Mouse (Mus musculus) cerebellum, adult 11 months (tissue): ENCODE measurements around the gene Cuedc2.

Source experiments
- DNase-seq: peaks from one replicate; pipeline ENCODE4 v3.0.0; 2022

Gene Cuedc2

DNA sequence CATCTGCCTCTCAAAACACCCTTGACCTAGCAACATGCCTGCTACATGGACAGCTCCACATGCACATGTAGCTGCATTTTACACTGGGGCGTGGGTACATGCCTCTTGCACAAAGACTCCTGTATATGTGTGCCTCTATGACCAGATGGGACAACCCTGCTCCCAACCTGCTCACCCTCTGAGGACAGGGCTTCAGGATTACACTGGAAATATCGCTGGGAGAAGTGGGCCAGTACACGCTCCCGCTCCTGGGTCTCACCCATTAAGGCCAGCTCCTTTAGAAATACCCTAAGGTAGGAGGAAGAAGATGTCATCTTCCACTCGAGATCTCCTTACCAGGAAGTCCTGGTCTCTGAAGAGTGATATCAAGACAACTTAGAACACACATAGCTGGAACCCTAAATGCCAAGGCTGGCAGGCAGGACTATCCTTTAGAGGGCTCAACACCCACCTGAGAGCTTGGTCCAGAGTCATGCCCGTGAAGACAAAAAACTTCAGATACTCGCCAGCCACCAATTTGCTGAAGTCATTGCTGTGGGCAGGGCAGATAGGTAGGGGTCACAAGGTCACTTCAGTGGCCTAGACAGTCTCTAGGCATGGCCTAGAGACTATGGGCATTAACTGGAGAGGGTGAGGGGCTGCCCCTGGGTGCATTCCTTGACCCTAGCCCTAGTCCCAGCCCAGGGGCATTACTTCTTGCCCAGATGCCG, 18.3 kb downstream of the Cuedc2 start:
- peak; percentile 14 for DNase-seq

DNA sequence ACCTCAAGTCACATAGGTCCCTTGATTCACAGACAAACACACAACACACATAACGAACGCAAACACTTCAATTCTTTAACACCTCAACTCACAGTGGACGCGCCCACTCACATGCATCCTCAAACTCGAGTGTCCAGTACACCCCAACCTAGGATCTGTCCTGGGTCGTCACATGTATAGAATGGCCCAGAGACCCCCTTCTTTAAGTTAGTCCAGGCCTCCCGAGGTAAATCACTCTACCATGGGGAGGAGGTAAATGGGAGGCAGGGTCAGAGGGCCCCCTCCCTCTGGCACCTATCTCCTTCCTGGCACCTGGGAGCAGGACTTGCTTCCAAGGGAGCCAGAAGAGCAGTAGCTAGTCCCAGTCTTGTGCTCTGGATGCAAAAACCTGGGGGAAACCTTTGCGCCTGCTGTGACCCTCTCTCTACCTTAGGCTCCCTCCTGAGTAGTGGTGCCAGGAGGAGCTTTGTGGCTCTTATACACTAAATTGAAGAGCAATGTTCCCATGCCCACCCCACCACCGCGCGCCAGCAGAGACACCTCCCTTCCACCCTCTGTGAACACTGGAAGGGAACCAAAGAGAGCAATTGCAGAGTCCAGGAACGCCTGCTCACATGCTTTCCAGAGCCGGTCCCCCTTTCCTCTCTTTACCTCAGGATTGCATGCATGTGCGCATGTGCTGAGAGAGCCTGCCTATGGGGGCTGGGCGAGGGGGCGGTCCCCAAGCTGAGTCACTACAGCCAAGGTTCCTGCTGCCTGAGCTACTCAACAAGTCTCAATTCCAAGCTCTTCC, 19.7 kb downstream of the Cuedc2 start:
- peak; percentile 68 for DNase-seq

DNA sequence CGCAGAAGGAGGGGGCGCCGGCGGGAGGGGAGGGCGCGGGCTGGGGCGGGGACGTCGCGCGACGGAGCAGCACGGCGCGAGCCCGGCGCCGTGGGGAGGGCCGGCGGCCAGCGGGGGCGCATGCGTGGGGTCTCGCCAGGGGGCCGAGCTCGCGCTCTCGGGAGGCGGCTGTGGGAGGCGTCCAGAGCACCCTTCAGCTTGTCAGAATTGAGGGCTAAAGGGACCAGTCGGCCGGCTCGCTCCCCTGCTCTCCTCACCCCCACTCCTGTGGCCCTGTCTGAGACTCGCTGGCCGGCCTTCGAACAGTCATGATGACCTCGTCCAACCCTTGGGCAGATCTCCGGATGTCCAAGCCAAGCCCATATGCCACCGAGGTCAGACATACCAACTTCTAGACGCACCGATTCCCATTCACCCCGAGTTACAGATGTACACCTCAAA, 20.5 kb downstream of the Cuedc2 start:
- peak; percentile 52 for DNase-seq

DNA sequence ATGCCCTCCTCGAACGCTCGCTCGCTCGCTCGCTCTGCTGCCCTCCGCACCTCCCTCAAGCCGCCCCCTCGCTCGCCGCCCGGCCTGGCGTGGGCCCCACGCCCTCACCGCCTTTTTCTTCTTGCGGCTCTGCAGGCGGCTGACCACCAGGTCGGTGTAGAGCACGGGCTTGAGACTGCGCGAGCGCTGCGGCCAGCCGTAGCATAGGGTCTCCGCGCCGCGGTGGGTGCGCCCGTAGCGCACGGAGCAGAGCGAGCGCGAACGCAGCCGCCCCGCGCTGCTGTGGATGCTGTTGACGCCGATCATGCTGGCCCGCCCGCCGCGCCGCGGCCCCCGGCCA, 21.0 kb downstream of the Cuedc2 start:
- peak; percentile 29 for DNase-seq

DNA sequence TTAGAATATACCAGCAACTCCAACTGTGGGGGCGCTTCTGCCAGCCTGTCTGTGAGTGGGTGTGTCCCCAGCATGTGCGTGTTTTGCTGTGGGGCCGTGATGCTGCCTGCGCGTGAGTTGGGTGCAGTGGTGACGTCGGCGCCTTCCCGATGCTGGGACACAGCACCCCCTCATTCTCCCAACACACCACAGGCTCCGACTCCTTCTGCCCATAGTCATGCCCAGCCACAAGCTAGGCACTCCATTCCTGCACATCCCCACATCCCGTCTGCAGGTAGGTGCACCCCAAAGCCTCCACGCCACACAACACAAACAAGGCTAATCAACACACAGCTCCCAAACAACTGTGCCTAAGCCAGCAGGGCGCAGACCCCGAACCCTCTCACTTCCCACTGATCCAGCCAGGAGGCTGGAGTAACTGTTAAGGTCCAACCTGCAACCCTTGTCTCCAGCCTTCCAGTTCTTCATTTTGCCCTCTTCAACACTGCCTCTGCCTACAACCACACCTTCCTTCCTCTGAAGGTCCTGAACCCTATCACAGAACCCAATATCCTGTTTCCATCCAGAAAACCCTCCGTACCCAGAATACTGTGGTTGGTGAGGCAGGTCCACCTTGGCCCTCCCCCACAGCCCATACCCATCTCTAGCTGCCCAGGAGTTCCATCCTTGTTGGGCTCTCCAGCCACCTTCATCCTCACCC, 21.5 kb downstream of the Cuedc2 start:
- peak; percentile 33 for DNase-seq

DNA sequence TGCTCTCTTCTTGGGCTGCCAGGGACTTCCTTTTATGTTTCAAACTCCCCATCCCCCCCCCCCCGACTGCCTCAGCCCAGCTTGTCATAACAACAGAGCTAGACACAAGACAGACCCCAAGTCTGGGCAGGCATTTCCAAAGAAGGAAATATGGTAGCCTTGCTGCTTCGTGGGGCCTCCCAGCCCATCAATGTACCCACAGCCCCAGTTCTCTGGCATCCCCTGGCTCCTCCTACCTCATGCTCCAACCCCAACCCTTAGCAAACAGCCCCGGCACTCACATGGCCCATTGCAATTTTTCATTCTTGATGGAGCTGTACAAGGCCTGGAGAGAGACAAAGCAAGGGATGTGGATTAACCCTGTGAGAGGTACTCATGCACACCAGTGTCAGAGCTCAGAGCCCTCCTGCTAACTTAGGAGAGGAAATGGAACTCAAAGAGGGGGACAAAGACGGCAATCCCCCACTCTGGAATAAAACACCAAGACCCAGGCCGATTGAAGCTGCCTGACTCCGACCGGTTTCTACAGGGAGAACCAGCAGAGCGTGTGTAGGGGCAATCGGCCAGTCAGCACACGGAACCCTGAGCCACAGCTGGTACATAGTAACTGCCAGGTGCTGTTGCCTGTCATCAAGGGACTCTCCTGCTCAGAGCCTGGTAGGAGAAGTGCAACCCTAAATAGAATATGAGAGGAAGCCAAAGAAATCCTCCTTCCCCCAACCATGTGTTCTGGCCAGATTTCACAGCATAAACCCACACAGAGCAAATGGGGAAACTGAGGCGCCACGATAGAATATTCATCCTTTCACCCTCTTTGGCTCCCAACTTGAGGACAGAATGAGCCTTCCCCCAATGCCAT, 22.5 kb downstream of the Cuedc2 start:
- DNase-seq: peak; percentile 16

DNA sequence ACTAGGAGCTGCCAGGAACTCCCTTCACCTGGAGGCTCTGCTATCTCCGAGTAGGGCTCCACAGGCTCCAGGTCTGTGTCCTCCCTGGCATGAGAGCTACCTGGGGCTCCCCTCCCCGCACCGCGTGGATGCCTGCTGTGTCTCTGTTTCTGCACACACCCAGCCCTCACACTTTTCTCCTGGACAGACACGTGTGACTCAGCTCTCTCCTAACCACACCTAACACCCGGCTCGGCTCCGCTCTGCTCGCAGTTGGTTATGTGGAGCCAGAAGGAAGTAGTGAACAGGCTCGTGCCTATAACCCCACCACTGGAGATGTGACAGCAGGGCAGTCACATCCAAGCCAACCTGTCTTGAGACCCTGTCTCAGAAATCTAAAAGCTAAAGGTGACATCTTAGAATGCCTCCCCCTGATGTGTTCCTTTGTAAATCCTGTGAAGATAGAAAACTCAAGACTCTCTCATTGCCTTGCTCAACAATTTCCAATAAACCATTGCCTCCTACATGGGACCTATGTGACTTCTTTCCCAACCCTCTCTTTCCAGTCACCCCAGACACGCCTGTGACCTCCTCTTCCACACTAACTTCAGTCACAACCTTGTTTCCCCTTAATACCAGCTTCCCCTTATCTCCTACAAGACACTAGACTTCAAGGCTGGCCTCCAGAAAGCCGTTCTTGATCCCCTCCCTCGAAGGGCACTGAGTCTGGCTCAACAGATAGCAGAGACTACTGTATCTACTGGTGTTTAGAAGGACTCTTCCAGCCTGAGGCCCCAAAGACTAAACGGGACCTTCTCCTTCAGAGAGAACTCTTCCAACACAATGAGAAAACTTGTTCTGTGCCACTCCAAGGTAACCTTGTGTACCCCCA, 23.4 kb downstream of the Cuedc2 start:
- peak; percentile 12 for DNase-seq

DNA sequence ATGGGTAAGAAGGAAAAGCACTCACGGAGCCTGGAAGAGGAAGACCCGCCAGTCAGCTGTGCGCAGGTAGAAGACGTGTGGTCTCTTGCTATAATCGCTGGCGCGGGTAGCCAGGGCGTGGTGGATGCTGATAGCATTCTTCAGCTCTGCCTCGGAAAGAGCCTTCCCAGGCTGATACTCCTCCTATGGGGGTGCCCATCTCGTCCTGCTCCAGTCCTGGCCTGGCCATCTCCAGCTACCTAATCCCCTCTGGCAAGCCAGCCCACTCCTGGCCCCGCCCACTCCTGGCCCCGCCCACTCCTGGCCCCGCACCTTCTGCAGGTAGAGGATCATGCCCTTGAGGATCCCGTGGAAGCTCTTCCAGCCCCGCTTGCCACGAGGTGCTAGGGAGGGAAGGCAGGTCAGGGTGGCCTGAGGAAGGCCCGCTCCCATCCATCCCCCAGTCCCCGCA, 24.3 kb downstream of the Cuedc2 start:
- DNase-seq: peak; percentile 39

DNA sequence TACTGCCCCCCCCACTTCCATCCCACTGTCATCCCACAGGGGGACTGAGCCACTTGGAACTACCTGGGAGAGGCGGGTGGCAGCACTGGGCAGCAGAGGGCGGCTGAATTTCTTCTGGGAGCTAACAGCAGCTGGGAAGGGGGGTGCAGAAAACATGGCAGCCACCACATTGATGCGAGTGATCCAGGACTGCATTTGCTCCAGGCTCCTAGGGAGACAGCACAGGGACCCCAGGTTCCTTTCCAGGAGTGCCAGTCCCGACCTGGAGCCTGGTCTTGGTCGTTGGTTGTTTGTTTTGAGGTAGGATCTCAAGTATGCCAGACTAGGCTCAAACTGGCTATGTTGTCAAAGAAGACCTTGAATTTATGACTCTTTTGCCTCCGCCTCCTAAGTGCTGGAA, 24.9 kb downstream of the Cuedc2 start:
- DNase-seq: peak; percentile 11

DNA sequence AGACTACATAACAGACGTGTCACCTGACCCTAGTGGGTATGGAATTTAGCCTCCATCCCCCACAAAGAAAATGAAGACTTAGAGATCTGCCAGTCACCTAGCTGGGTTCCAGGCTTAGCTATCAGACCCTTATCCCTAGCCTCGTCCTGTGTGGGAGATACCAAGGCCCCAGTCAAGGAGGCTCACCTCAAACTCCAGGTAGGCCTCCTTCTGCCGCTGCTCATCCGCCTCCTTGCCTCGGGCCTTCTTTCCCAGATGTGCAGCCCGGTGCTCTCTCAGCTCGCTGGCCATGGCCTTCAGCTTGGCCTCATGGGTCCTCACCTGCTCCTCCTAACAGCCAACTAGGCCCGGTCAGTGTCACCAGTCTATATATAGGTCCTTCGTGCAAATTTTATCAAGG, 25.4 kb downstream of the Cuedc2 start:
- DNase-seq: no peak

DNA sequence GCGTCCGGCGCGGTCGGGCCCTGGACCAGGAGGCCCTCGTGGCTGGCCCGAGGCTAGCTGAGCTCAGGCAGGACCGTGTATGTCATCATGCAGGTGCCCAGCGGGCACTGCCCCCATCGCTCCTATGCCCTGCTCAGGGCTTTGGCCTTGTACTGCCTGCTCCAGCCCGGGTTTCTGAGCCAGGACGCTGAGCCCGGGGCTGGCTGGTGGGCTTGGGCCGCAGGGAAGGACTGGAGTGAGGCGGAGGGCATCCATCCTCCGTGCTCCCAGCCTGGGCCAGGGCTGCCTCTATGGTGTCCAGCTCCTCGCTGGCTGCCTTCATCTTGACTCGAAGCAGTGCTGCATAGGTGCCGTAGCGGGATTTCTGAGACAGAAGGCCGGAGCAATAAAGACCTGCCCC, 25.9 kb downstream of the Cuedc2 start:
- DNase-seq: peak; percentile 16

DNA sequence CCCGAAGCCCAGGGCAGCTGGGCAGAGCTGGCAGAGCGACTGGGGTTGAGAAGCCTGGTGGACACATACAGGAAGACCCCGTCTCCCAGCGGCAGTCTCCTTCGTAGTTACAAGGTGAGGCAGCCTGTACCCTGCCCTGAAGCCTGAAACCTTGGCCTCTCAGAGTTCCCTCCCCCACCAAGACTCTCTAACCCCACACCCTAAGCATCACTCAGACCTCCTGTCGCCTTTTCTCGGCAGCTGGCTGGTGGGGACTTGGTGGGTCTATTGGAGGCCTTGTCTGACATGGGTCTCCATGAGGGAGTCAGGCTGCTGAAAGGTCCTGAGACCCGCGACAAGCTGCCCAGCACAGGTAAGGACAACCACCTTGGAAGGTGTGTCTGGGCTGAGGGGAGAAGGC, 27.2 kb downstream of the Cuedc2 start:
- peak; percentile 15 for DNase-seq

DNA sequence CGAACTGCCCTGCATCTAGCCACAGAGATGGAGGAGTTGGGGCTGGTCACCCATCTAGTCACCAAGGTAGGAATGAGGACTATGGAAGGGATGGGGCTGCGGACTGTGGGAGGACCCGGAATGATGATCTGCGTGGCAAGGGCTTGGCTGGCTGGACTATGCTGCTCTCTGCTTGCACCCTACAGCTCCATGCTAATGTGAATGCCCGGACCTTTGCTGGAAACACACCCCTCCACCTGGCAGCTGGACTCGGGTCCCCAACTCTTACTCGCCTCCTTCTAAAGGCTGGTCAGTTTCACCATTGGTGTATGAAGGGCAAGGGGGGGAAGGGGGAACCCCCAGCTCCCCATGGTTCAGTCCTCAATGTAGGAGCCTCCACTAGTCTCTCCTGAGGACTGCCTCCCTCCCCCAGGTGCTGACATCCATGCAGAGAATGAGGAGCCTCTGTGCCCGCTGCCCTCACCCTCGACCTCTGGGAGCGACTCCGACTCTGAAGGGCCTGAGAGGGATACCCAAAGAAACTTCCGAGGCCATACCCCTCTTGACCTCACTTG, 28.1 kb downstream of the Cuedc2 start:
- peak; percentile 21 for DNase-seq

DNA sequence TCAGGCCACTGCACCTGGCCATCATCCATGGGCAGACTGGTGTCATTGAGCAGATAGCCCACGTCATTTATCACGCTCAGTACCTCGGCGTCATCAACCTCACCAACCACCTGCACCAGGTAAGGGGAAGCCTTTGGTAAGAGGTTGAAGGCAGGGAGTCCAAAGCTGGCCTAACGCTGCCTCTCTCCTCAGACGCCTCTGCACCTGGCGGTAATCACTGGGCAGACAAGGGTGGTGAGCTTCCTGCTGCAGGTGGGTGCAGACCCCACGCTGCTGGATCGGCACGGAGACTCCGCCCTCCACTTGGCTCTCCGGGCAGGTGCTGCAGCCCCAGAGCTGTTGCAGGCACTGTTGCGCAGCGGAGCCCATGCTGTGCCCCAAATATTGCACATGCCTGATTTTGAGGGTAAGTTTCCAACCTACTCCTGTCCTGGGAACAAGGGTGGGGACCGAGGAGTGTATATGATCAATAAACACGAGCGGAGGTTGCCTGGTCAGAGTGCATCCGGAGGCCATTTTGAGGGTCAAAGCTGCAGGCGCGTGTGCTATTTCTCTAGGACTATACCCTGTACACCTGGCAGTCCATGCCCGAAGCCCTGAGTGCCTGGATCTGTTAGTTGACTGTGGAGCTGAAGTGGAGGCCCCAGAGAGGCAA, 28.7 kb downstream of the Cuedc2 start:
- peak; percentile 29 for DNase-seq

DNA sequence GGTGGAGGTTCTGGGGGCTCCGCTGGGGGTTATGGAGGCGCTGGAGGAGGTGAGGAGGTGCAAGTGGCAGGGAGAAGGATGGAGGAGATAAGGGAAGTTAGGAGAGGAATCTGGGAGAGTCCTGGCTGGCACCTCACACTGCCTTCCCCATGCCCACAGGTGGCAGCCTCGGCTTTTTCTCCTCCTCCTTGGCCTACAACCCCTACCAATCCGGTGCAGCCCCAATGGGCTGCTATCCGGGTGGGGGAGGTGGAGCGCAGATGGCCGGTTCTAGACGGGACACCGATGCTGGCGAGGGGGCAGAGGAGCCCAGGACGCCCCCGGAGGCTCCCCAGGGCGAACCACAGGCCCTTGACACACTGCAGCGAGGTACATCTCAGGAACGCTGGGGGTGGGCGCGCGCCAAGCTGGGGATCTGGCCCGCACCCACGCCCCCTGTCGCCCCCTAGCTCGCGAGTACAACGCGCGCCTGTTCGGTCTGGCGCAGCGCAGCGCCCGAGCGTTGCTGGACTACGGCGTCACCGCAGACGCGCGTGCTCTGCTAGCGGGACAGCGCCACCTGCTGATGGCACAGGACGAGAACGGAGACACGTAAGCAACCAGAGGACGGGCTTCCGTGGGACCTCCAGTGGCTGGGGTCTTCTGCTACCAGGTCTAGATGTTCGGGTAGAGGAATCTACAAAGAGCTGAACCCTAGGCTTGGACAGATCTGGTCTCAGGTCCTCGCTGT, 29.6 kb downstream of the Cuedc2 start:
- peak; percentile 86 for DNase-seq

DNA sequence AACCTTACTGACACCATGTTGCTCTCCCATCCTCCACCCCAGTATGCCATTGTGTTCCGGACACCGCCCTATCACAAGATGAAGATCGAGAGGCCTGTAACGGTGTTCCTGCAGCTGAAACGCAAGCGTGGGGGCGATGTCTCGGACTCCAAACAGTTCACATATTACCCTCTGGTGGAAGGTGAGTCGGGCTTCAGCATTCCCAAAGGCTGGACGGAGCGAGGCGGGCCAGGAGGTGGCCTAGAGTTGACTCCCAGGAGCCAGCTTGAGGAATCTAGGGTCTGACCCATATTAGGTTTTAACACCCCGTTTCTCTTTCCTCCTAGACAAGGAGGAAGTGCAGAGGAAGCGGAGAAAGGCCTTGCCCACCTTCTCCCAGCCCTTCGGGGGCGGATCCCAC, 30.2 kb downstream of the Cuedc2 start:
- DNase-seq: peak; percentile 36

DNA sequence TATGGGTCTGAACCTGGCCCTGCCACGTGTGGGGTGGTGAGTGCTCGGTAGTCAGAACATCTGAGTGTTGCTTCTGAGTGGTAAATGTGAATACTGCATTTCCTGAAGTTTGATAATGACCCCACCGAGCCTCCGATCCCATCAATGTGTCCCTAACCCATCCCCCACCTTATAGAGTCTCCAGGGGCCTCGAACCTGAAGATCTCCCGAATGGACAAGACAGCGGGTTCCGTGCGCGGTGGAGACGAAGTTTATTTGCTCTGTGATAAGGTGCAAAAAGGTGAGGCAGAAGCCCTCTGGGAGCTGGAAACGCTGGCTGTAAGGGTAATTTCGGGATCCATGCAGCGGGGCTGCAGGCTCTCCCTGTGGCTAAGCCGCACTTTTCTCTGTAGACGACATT, 30.7 kb downstream of the Cuedc2 start:
- DNase-seq: peak; percentile 20

DNA sequence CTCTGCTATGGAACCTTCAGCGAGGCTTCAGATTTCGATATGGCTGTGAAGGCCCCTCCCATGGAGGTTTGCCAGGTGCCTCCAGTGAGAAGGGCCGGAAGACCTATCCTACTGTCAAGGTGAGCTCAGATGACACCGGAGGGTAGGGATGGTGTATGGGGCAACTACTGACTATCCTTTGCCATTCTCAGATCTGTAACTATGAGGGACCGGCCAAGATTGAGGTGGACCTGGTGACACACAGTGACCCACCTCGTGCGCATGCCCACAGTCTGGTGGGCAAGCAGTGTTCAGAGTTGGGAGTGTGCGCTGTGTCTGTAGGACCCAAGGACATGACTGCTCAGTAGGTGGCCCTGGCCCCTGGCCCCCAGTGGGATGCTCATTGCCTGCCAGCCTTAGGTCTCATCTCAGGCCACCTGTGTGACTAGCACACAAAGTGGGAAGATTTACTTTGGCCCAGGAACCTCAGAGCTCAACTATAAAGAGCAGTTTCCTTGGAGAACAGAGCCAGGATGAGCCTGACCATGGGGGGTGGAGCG, 31.7 kb downstream of the Cuedc2 start:
- DNase-seq: no peak

DNA sequence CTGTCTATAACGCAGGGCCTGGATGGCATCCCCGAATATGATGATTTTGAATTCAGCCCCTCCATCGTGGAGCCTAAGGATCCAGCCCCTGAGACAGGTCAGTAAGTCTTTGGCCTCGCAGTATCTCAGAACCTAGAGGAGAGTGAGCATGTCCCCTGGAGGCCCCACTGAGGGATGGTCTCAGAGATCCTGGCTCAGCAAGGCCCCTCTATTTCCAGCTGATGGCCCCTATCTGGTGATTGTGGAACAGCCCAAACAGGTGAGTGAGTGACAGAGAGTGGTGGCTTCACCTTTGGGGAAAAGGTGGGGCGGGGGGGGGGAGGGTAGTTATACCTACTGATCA, 32.3 kb downstream of the Cuedc2 start:
- DNase-seq: no peak
